ENCODE assay signal across 9 mouse cellular contexts in genomic region chr17:6744366-6744765, GRCm38 (mm10). TPM values are rescaled to one million over a fixed set of nuclear protein-coding genes. Genes with fewer than 3 reads are reported as not detected.
DNase-seq lines count a peak whose midpoint lies in the region; ATAC-seq lines count a peak whose summit lies in the region.
"Had no signal": no experiment of that assay in that cellular context is flagged by ENCODE, and none has a peak within 500 bp of the region (broad histone marks: within the 10 kb centered on the region; RNA-seq: fewer than 3 reads in every experiment).

No protein-coding gene starts in this region.

- intact Hi-C loops in heart, postnatal 10 days (cut with DNase I), result no loop called here

- no peak for ATAC-seq in heart, embryonic 15.5 days (replicated peaks; ENCODE audit: insufficient number of reproducible peaks, insufficient read depth, low FRiP score, low read depth)
- ATAC-seq in neural tube, embryonic 13.5 days (ENCODE audit: low read depth), result no peak
- no peak for ATAC-seq in embryonic facial prominence, embryonic 15.5 days (ENCODE audit: insufficient number of reproducible peaks, low FRiP score, low TSS enrichment, low read depth)
- no peak for ATAC-seq in megakaryocyte-erythroid progenitor cell, adult 5-6 weeks (replicated peaks; ENCODE audit: low FRiP score, low TSS enrichment, poor library complexity, severe bottlenecking)

- H3K4me2 ChIP-seq in heart, embryonic 15.5 days, result no peak overlapping the region
- H3K4me2 ChIP-seq in neural tube, embryonic 13.5 days, result no peak overlapping the region
- no peak overlapping the region for H3K4me2 ChIP-seq in embryonic facial prominence, embryonic 15.5 days (replicated peaks)

- H3K9ac ChIP-seq in heart, embryonic 15.5 days, result no peak overlapping the region
- H3K9ac ChIP-seq in neural tube, embryonic 13.5 days, result no peak overlapping the region
- H3K9ac ChIP-seq in embryonic facial prominence, embryonic 15.5 days, result no peak overlapping the region

- peaks cover 32% of the 10 kb centered on the region for H3K36me3 ChIP-seq in heart, embryonic 15.5 days
- peaks cover 17% of the 10 kb centered on the region; the same call in 1 of the 2 replicates for H3K36me3 ChIP-seq in neural tube, embryonic 13.5 days
- peaks cover 14% of the 10 kb centered on the region for H3K36me3 ChIP-seq in embryonic facial prominence, embryonic 15.5 days

- peaks cover 70% of the 10 kb centered on the region for H3K4me1 ChIP-seq in heart, embryonic 15.5 days (replicated peaks)
- peaks cover 78% of the 10 kb centered on the region for H3K4me1 ChIP-seq in neural tube, embryonic 13.5 days (replicated peaks)
- peaks cover 53% of the 10 kb centered on the region for H3K4me1 ChIP-seq in embryonic facial prominence, embryonic 15.5 days

- H3K27me3 ChIP-seq in heart, embryonic 15.5 days, result no peaks in the 10 kb centered on the region
- no peaks in the 10 kb centered on the region for H3K27me3 ChIP-seq in neural tube, embryonic 13.5 days
- H3K27me3 ChIP-seq in embryonic facial prominence, embryonic 15.5 days, result no peaks in the 10 kb centered on the region

- H3K27ac ChIP-seq in heart, embryonic 15.5 days, result peak overlapping the region; percentile 15
- H3K27ac ChIP-seq in neural tube, embryonic 13.5 days (replicated peaks), result peak overlapping the region; percentile 79; the same call in 1 of the 2 replicates
- 0 out of 2 replicates have a peak overlapping the region, but pooled peaks have one; percentile 36 for H3K27ac ChIP-seq in embryonic facial prominence, embryonic 15.5 days (replicated peaks)

- DNase-seq in heart, postnatal 10 days, result no peak
- no peak for DNase-seq in neural tube, embryonic 10.5 days (ENCODE audit: extremely low spot score, low spot score)
- peak; percentile 55 for DNase-seq in naive thymus-derived CD4-positive, alpha-beta T cell, adult 2 months (ENCODE audit: low read depth)
- DNase-seq in cerebellum, adult 9-10 months, result no peak
- DNase-seq: adrenal gland, adult 8-10 months had no signal

- WGBS in heart, embryonic 15.5 days, result 70% methylated on average over 9 of the region's 9 CpGs
- 48% methylated on average over 9 of the region's 9 CpGs for WGBS in neural tube, embryonic 13.5 days
- 43% methylated on average over 9 of the region's 9 CpGs for WGBS in embryonic facial prominence, embryonic 15.5 days

- H3K9me3 ChIP-seq in heart, embryonic 15.5 days (replicated peaks), result no peaks in the 10 kb centered on the region
- H3K9me3 ChIP-seq in neural tube, embryonic 13.5 days, result no peaks in the 10 kb centered on the region
- H3K9me3 ChIP-seq in embryonic facial prominence, embryonic 15.5 days (replicated peaks), result no peaks in the 10 kb centered on the region

- no peak overlapping the region for H3K4me3 ChIP-seq in heart, embryonic 15.5 days
- H3K4me3 ChIP-seq in neural tube, embryonic 13.5 days, result no peak overlapping the region
- no peak overlapping the region for H3K4me3 ChIP-seq in embryonic facial prominence, embryonic 15.5 days (replicated peaks)

RNA-seq across cellular contexts. Expression of gene Ezr, which starts 38.2 kb away (rescaled TPM):
- 109 and 136 TPM in 2 replicates for polyA plus RNA-seq in heart, embryonic 15.5 days (2015; fragmentation: Nextera tagmentation; extraction: Ambion mirVana)
- total RNA-seq in heart, postnatal 10 days (2021), result 10 to 100 TPM; 68.1 to 83.6 TPM
- 58.5 and 68.3 TPM in 2 replicates for polyA plus RNA-seq in neural tube, embryonic 13.5 days (2015; fragmentation: Nextera tagmentation; extraction: Ambion mirVana)
- 80.3 and 96.0 TPM in 2 replicates for polyA plus RNA-seq in embryonic facial prominence, embryonic 15.5 days (2015; fragmentation: Nextera tagmentation; extraction: Ambion mirVana)
- 82.2 and 85.0 TPM in 2 replicates for total RNA-seq in megakaryocyte-erythroid progenitor cell, adult 5-6 weeks (2014; fragmentation: Nextera tagmentation)
- 161 and 203 TPM in 2 replicates for total RNA-seq in megakaryocyte-erythroid progenitor cell, adult 5-6 weeks (2017)

Comparison
In these comparisons a context has a peak if more than half of its experiments do, and no peak if none do; other contexts are left out.
1. H3K27ac ChIP-seq: peak in every context shown above with its lines; median percentile 79 in neural tube, embryonic 13.5 days; 36 in embryonic facial prominence, embryonic 15.5 days; 15 in heart, embryonic 15.5 days.